Mouse (Mus musculus) ZHBTc4 (cell line): ENCODE results near the gene Fam110a.

Experiments
- DNase-seq: peaks from one replicate; pipeline ENCODE4 v3.0.0-alpha.2; 2011; ENCODE audit warnings: low read depth, low spot score

Fam110a gene

DNA sequence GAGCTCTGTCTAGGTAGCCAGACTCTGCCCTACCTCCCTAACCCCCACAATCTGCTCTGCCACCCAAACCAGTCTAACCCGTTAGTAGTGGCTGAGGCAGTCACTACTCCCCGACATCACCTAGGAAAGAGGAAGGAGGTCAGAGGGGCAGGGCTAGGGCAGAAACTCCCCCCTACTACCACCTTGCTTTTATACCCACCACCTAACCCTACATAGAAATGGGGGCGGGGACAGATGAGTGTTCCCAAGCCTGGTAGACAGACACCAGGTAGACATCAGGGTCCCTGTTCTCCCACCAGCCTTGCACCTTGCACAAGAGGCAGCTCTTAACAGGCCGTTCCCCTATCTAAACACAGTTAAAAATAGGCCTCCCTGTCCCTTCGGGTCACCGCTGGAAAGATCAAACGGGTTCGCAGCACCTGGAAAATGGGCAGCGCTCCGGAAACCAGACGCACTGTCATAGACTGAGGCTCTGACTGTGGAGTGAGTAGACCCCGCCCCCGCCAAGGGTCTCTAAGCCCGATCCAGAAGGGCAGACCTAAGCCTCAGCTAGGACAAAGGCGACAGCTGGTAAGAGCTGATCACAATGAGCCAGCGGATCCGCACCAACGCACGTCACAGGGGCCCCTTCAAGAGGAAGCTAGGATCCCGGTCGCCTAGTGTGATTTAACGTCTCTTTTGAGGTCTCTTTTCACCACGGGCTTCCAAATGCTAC lies 7.0 kb downstream of the Fam110a start:
- peak; percentile 78 for DNase-seq

DNA sequence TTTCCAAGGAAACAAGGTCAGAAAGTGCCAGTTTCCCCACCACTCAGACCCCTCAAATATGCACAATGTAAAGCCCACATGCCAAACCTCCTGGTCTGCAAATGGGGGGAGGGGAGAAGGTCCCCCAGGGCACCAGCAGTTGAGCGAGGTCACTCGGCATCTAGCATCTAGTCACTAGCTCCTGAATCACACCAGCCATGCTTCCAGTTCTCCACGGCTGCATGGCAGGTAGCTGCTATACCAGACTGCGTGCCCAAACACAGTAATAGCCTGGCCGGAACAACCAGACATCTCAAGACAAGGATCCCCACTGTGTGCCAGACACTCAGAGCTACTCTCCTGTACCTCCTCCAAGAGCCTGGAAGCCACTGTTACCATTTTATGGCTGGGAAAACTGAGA lies 8.3 kb downstream of the Fam110a start:
- DNase-seq = no peak

DNA sequence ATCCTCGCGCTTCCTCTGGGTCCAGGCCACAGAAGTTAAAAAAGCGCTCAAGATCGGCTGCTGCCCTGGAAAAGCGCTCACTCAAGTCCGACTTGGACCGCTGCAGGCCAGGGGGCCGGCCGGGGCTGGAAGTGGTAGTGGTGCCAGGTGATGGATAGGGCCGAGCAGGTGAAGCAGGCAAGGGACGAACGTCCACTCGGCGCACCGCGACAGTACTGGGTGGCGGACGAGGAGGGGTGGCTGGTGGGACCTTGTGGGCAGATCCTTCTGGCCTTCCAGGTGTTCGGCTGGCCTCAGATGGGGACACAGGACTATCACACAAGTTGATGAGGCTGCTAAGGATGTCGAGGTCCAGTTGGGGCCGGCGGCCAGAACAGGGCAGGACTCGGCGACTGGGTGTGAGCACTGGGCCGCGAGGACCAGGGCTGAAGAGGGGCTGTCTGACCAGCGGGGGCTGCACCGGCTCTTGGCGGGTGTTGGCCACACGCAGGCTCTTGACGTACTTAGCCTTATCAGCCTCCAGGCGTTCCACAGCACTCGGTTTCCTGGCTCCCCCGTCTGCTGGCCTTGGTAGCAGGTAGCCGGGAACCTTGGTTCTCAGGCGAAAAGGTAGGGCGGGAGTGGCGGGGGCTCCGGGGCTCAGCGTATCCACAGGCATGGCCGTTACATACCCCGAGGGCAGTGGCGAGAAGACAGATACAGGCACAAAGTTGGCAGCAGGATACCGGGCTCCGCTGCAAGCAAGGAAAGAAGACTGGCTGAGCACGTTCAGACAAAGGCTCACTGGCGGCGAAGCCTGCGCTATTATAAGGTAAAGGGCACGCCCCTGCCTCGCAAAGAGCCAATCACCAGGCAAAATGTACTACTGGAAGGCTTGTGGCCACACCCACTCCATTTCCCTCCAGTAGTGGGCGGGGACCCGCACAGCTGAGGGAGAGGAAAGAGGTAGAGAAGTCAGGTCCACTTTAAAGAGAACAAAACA lies 9.5 kb downstream of the Fam110a start:
- peak; percentile 97 for DNase-seq

DNA sequence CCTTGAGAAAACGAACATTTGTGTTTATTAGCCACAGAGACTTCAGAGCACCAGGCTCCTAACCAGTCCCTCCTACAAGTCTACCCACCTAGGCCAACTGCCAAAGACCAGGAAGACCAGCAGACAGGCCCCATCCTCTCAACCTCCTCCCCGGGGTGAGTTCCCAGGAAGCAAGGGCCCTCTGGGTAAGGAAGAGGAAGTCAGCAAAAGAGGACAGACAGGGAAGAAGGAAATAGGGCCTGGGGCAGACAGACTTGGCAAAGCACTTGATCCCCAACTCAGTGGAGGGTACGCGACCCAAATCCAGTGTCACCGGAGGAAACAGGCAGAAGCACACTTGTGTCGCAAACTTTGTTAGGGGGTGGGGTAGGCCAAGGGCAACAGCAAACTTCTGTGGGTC lies 10.6 kb downstream of the Fam110a start:
- no peak for DNase-seq

DNA sequence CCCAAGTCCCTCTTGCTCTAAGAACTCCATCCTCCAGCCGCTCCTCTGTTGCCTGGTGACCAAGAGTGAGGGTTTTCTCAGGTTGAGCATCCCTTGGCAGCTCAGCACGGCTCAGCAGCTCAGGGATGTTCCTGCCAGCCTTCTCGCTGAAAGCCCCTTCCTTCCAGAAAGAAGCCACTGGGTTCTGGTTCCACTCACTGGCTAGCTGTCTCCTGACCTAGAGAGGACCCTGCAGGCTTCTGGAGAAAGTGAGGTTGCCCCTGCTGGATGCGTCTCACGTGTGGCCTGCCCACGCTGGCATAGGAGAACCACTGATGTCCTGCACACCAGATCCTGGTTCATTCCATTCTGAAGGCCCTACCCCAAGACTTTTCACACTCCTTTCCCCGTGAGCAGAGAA lies 11.0 kb downstream of the Fam110a start:
- no peak for DNase-seq

DNA sequence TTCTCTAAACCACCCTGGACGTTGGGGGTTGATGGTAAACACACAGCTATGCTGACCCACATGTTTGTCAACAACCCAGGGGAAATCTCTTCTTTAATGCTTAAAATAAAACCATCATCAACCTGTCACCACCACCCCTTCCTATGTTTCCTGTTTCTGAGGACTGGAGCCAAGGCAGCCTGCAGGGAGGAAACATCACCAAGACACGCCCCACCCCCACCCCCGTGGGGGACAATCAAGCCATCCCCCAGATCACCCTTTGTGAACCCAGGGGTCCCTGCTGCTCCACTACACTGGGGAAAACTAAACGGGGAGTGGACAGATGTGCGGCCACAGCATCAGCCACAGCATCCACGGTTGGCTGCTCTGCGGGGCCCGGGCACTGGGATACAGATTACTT lies 11.6 kb downstream of the Fam110a start:
- DNase-seq = no peak

DNA sequence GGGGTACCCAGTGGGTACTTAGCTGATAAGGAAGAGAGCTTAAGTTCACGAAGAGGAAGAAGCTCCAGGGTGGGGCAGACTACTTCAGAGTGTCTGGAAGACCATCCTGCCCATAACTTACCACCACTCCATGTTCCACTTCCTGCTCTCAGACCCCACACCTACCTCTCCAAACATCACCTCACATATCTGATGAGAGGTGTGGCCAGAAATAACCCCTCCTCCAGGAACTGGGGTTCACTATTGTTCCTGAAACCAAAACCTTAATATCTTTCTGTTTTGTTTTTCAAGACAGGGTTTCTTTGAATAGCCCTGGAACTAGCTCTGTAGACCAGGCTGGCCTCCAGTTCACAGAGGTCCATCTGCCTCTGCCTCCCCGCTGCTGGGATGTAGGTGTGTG lies 12.2 kb downstream of the Fam110a start:
- DNase-seq = no peak

DNA sequence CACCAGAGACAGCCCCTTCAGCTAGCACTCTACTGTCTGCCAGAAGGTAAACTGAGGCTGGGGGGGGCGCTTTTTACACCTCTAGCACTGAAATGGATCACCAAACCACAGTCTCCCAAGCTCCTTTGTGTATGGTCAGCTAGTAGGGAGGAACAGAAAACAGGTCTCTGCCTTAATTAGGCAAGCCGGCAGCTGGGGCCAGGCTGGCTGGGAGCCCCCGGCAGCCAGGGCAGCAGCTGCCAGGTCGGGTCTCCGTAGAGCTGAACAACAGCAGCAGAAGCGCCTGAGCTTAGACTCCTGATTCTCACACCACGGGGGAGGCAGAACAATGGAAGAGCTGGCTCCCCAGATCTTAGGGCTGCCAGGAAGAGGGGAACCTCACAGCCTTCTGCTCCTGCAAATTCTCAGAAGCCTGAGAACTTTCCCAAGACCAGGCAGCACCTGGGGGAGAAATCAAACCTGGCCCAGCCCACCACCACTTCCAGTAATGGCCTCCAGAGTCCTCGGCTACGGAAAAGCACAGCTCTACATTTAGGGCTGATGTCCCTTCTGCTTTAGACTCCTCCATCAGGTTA lies 12.8 kb downstream of the Fam110a start:
- DNase-seq = no peak

DNA sequence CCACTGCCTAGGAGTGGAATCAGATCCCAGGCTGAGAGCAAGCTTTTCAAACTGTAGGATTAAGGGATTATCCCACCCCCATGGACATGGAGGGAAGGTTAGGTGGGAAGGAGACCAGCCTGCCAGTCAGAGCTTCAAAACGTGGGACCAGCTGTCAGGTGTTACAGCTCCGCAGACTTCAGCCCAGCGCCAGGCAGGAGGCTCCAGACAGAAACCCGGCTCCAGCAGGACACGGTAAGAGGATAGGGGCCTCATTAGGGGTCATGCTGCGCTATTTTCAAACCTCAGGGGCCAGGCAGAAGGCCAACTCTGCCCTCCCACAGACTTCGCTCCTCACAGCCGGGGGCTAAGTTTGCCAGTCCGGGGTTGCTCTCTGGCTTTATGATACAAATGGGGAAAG lies 16.0 kb downstream of the Fam110a start:
- no peak for DNase-seq

DNA sequence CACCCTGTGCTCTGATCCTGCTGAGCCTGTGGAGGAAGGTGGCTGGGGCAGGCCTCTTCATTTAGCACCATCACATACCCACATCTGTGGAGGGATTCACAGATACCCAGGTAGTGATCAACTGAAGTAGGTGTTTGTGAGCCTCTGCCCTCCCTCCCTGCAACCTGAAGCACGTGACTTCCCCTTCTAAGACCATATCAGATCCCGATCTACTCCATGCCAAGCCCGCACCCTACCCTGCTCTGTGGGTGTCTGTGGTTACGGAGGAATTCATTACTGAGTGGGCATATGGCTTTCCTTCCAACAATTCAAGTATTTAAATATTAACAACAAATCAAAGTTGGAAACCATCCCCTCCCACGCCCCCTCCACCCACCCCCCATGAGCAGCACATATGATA lies 16.7 kb downstream of the Fam110a start:
- DNase-seq = no peak

DNA sequence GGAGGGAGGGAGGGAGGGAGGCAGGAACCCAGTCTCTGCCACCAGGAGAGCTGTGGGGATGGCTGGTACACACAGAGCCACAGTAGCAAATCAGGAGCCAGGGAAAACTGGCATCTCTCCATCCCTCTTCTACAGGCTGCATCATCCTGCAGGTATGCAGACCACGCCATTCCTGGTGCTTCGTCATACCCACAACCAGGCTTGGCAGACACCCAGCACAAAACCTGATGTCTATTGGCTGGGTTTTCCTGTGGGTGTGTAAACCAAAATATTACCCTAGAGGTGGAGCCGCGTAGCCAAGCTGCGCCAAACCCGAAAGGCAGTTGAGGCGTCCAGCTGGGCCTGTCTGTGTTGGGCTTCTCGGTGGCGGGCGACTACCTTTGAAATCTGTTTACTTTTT lies 17.5 kb downstream of the Fam110a start:
- DNase-seq = no peak

DNA sequence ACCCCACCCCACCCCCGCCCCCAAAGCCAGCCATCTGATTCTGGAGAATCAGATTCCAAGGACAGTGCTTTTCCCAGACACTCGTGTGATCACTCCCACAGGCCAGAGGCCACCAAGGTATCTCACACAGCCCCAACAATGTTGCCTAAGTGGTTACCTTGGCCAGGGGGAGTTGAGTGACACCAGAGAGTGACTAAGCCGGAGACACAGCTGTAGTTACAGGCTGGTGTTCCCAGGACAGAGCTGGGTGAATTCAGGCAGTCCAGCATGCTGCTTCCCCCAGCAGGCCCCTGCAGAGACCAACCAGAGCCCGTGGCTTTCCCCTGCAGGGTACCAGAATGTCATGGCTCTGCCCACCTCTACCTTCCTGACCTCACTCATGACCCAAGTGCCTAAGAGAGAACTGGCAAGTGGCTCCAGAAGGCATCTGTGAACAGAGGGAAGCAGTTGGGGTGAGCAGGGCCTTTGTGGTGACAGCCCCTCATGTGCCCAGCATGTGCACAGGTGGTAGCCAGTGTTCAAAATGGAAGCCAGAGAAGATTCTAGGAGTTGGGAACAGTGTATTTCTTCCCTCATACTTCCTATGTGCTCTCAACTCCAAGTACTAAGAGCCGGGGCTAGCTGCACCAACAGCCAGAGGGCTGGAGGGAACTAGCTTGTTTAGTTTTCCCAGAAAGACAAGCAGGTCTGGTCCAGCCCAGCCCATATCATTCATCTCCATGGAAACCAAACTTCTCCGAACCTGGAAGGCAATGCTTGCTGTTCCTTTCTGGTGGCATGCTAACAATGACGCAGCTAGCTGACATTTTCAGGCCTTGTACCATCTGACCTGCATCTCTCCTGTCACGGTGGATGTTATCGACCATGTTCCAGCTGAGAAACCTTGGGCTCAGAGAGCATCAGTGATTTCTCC lies 18.5 kb downstream of the Fam110a start:
- DNase-seq = peak; percentile 32

DNA sequence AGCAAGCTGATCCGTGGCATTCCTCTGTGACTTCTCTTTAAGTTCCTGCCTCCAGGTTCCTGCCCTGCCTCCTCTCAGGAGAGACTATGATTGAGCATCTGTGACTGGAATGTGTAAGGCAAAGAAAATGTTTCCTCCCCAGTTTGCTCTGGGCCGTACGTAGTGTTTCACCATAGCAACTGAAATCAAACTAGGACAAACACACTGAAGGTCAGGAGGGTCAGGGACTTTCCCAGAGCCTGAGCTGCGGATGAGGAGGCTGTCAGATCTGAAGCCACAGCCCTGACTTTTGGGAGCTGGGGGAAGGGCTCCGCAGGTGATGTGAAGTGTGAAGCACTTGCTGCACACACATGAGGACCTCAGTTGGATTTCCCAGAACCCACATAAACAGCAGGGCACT lies 20.7 kb downstream of the Fam110a start:
- peak; percentile 62 for DNase-seq

DNA sequence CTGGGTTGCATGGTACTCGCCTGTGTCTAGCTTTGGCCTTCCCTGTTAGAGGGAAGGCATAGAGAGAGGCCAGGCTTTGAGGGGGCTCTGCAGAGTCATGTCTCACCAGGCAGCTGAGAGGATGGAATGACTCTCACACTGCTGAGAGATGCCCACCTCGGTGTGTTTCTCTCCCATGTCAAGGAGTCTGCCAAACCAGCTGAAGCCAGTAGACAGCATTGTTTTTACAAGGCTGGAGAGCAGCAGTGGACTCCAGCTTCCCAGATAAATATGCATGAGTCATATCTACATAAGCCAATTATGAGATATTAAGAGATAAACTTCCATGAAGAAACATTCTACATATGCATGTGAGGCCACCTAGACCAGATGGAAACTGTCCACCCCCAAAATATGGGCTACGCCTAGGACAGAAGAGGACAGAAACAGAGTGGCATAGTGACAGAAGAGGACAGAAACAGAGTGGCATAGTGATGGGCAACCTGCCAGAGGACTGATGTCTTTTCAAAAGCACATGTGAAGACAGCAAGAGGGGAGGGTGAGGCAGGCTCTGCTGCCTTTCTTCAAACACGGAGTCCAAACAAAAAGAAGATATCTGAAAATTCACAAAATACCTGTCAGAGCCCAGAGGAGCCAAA lies 23.4 kb downstream of the Fam110a start:
- no peak for DNase-seq

DNA sequence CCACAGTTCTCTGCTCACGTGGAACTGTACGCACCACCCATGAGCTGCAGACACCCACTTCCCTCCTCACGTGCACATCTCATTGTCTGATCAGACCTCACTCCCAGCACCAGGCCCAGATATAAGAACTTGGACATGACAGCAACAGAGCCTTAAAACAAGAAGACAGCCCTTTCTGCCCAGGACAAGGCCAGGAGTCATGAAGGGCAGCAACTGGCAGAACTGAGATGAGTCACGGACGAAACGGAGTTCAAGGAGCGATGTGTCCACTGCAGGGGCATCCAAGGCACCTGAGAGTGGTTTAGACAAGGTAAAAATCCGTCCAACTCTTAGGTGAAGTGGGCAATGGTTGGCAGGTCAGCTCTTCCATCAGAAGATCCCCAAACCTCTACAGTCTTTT lies 26.4 kb downstream of the Fam110a start:
- DNase-seq = no peak

DNA sequence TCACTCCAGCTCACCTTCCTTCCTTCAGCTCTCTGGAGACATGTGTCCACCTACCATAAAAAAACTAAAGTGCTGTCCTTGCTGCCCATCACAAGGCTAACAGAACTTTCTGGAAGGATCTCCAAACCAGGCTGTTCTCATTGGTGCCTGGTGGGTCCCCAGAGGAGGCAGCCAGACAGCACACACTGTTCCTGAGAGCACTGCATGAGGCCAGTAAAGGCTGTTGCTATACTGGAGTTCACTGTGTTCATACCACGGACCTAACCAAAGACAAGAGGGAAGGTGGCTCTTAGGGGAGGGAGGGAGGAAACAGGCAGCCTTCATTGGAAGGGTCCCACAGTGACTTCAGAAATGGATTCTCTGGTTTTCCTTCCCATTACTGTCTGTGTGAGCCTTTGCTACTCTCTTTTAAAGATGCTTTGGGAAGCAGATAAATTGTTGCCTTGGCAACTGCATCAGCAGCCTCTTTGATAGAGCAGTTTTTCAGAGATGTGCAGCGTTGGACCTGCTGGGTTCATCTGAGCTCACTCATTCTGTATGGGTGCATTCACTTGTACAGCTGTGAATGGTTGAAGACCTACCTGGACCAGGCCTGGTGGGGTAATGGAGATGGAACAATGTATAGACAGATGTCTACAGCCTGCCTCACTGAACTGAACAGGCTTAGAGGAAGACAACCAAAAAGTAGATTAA lies 30.8 kb downstream of the Fam110a start:
- no peak for DNase-seq

DNA sequence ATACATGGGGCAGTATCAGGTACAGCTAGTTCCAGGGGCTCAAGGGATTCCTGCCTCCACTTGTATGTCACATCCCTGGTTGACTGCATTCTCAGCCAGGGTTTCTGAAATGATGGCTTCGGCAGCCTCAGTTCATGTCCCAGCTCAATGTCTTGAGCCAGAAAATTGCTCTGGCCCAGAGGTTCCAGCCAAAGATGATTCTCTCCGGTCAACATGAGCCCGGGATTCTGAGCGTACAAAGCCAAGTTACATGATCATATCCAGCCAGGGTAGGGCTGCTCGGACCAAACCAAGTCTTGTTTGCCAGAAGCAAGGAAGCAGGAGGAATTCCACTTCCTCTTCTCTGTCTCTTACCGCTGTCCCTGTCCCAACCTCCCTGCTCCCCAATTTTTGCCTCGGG lies 31.7 kb downstream of the Fam110a start:
- DNase-seq = no peak

DNA sequence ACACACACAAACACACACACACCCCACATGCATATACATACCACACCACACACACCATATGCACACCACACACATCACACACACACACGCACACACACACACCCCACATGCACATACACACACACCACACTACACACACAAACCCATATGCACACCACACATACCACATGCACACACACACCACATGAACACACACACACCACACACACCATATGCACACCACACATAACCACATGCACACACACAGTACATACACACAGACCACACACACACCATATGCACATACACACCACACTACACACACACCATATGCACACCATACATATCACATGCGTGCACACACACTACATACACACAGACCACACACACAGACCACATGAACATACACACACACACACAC lies 32.4 kb downstream of the Fam110a start:
- DNase-seq = no peak

DNA sequence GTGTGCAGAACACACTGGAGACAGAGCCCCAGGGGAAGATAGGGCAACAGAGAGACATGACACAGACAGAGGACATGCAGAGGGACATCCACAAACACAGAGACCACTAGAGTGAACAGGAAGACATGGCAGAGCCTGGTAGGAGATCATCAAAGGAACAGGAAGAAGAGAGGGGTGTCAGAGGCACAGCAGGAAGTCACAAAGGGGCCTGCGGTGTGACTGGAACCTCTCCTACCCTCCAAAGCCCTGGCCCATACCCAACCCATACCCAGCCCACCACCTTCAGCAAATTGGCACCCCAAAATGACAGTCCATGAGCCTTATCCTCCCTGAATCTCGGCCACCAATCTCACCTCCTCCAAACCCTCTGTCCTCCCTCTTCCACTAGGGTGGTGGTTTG lies 35.9 kb downstream of the Fam110a start:
- no peak for DNase-seq

DNA sequence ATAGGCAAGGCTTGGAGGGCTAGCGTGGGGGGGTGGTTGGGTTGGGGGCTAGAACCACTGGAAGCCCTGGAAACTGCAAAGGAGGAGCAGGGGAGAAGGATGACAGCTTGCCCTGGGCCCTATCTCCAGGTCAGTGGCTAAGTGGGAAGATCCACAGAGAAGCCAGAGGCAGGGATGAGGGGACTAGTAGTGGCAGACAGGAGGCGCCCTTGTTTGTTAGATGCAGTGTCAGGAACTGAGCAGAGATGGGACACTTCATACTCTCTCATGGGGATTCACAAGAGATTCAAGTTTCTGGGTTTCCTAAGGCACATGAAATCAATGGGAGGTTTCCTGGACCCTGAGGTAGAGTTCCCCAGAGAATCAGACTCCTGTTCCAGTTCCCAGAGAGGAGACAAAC lies 38.8 kb downstream of the Fam110a start:
- DNase-seq = peak; percentile 42
